Mouse (Mus musculus): ENCODE results near the gene Tub. TPM values are rescaled to one million over a fixed set of nuclear protein-coding genes. Genes with fewer than 3 reads are reported as not detected.

Gene Tub
- polyA plus RNA-seq, 1 experiment from 2014 or later = 47.4 TPM

DNA sequence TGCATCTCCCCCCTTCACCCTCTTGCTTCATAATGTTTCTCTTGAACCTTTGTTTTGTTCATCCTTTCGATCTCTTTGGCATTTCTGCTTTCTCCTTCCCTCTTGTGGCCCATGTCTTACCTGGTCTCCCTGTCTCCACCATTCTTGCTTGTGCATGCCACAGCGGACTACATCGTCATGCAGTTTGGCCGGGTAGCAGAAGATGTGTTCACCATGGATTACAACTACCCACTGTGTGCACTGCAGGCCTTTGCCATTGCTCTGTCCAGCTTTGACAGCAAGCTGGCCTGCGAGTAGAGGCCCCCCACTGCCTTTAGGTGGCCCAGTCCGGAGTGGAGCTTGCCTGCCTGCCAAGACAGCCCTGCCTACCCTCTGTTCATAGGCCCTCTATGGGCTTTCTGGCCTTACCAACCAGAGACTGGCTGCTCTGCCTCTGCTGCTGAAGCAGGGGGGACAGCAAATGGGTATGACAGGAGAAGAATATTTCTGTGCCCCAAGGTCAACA, 79.9 kb downstream of the Tub start:
- no peak overlapping the region for H3K9ac ChIP-seq (replicated peaks; ENCODE audit: low read length)
- H3K4me1 ChIP-seq (ENCODE audit: control insufficient read depth, insufficient read depth, low read length) = no peaks in the 10 kb centered on the region
- WGBS = 89% methylated on average over 6 of the region's 6 CpGs
- H3K9me3 ChIP-seq (ENCODE audit: control insufficient read depth, low read length) = no peaks in the 10 kb centered on the region
- H3K36me3 ChIP-seq (ENCODE audit: control insufficient read depth, insufficient read depth, low read length) = peaks cover 74% of the 10 kb centered on the region
- H3K27ac ChIP-seq (replicated peaks; ENCODE audit: low read depth, low read length) = no peak overlapping the region
- no peak for ATAC-seq (ENCODE audit: low FRiP score, low TSS enrichment)
- H3K4me2 ChIP-seq (ENCODE audit: low read length) = no peak overlapping the region
- H3K4me3 ChIP-seq (replicated peaks; ENCODE audit: low read depth, low read length) = no peak overlapping the region
- H3K27me3 ChIP-seq (ENCODE audit: control insufficient read depth, insufficient read depth, low read length) = no peaks in the 10 kb centered on the region
- DNase-seq = no peak

DNA sequence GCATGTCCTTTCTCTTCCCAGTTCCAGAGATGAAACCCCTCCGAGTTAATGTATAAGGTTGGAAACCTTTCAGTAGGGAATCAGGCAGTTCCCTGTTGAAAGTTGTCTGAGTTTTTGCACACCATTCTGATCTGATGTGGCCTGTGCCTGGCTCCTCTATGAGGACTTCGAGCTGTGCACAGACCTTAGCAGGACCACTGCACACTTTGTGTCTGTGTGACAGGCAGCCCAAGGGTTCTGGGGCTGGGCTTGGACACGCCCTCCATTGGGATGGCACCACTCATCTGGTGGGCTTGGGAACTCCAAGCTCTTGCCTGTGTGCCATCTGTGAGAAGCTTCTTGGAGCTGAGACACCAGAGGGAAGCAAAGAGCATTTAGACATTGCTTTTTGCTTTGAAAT, 81.2 kb downstream of the Tub start:
- 85% methylated on average over 3 of the region's 3 CpGs for WGBS
- Histone ChIP-seq H3K27me3 (ENCODE audit: control insufficient read depth, insufficient read depth, low read length) (no peaks in the 10 kb centered on the region), H3K27ac (replicated peaks; ENCODE audit: low read depth, low read length) (no peak overlapping the region), H3K9ac (replicated peaks; ENCODE audit: low read length) (no peak overlapping the region), H3K9me3 (ENCODE audit: control insufficient read depth, low read length) (no peaks in the 10 kb centered on the region), H3K4me2 (ENCODE audit: low read length) (no peak overlapping the region), H3K4me3 (replicated peaks; ENCODE audit: low read depth, low read length) (no peak overlapping the region), H3K4me1 (ENCODE audit: control insufficient read depth, insufficient read depth, low read length) (no peaks in the 10 kb centered on the region), H3K36me3 (ENCODE audit: control insufficient read depth, insufficient read depth, low read length) (peaks cover 64% of the 10 kb centered on the region)
- ATAC-seq (ENCODE audit: low FRiP score, low TSS enrichment) = no peak
- DNase-seq = no peak

DNA sequence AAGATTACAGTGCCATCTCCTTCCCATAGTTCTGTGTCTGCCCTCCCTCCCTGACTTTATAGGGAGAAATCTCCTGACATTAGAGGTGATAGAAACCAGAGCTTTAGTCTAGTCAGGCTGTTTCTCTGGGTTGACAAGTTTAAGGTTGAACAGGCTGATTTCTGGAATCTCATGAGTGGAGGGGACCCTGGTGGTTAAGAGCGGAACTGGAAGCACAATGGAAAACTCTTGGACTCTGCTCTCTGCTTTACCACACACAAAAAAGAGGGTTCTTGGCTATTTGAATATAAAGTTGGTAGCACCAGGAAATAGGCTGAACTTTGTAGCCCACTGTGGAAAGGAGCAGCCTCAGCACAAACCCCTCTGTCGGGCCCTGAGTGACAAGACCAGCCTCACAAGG, 81.9 kb downstream of the Tub start:
- H3K36me3 ChIP-seq (ENCODE audit: control insufficient read depth, insufficient read depth, low read length) = peaks cover 59% of the 10 kb centered on the region
- WGBS = 92% methylated on average over 2 of the region's 2 CpGs

DNA sequence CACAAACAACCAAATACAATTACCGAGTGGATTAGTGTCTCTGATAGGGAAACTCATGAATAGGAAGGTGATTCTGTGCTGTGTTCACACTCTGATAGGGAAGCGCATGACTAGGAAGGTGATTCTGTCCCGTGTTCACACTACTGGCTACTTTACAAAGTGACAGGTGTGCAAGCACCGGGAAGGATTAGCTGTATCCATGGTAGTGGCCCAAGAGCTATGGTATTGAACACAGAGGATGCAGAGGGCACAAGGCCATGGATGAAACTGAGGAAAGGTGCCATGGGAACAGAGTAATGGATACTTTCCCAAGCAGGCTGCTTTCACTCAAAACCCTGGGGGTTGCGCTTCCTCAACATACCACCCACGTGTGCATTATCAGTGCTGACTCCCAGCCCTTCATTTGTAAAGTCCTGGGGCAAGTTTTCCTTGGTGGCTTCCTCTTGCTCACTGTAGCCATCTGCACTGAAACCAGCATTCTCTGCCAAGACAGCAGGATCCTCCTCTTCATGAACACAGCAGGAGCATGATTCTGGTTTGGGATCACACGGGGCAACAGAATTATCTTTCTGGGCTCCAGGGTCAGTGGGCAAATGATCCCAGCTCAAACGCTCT, 88.1 kb downstream of the Tub start:
- WGBS = 82% methylated on average over 8 of the region's 8 CpGs
- H3K36me3 ChIP-seq (ENCODE audit: control insufficient read depth, insufficient read depth, low read length) = peaks cover 23% of the 10 kb centered on the region
- H3K9me3 ChIP-seq (ENCODE audit: control insufficient read depth, low read length) = no peaks in the 10 kb centered on the region
- no peaks in the 10 kb centered on the region for H3K4me1 ChIP-seq (ENCODE audit: control insufficient read depth, insufficient read depth, low read length)
- no peak overlapping the region for H3K4me2 ChIP-seq (ENCODE audit: low read length)
- no peak overlapping the region for H3K9ac ChIP-seq (replicated peaks; ENCODE audit: low read length)
- DNase-seq (no peak), ATAC-seq (ENCODE audit: low FRiP score, low TSS enrichment) (no peak)
- peak overlapping the region; percentile 37; the same call in 1 of the 2 replicates for H3K27ac ChIP-seq (replicated peaks; ENCODE audit: low read depth, low read length)
- H3K4me3 ChIP-seq (replicated peaks; ENCODE audit: low read depth, low read length) = no peak overlapping the region
- no peaks in the 10 kb centered on the region for H3K27me3 ChIP-seq (ENCODE audit: control insufficient read depth, insufficient read depth, low read length)

More for the DNA sequence above, 81.9 kb downstream of the Tub start:
- H3K9me3 ChIP-seq (ENCODE audit: control insufficient read depth, low read length) = no peaks in the 10 kb centered on the region
- H3K4me1 ChIP-seq (ENCODE audit: control insufficient read depth, insufficient read depth, low read length) = no peaks in the 10 kb centered on the region
- no peak for ATAC-seq (ENCODE audit: low FRiP score, low TSS enrichment)
- no peak overlapping the region for H3K4me3 ChIP-seq (replicated peaks; ENCODE audit: low read depth, low read length)
- H3K27me3 ChIP-seq (ENCODE audit: control insufficient read depth, insufficient read depth, low read length) = no peaks in the 10 kb centered on the region
- DNase-seq = no peak
- H3K27ac ChIP-seq (replicated peaks; ENCODE audit: low read depth, low read length) = no peak overlapping the region
- no peak overlapping the region for H3K4me2 ChIP-seq (ENCODE audit: low read length)
- no peak overlapping the region for H3K9ac ChIP-seq (replicated peaks; ENCODE audit: low read length)

DNA sequence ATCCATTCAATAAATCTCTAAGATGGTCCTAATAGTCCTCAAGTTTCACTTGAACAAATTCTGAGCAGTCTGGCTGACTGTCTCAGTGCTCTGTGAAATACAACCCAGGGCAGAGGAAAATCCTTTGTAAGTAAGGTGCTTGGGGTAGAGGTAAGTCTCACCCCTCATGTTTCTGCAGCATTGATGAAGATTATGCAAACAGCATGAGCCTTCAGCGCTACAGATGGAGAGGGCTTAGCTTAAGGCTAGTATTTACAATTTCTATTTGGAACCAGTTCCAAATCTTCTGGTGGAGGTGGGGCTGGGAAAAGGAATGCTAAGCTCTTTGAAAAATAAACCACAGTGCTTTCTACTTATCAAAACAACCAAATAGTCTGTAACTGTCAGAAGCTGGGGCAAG, 88.8 kb downstream of the Tub start:
- H3K4me3 ChIP-seq (replicated peaks; ENCODE audit: low read depth, low read length) = no peak overlapping the region
- H3K27ac ChIP-seq (replicated peaks; ENCODE audit: low read depth, low read length) = 0 out of 2 replicates have a peak overlapping the region, but pooled peaks have one; percentile 37
- WGBS = 44% methylated on average over 1 of the region's 1 CpGs
- no peaks in the 10 kb centered on the region for H3K9me3 ChIP-seq (ENCODE audit: control insufficient read depth, low read length)
- no peaks in the 10 kb centered on the region for H3K27me3 ChIP-seq (ENCODE audit: control insufficient read depth, insufficient read depth, low read length)
- H3K36me3 ChIP-seq (ENCODE audit: control insufficient read depth, insufficient read depth, low read length) = peaks cover 23% of the 10 kb centered on the region
- no peaks in the 10 kb centered on the region for H3K4me1 ChIP-seq (ENCODE audit: control insufficient read depth, insufficient read depth, low read length)
- H3K4me2 ChIP-seq (ENCODE audit: low read length) = no peak overlapping the region
- H3K9ac ChIP-seq (replicated peaks; ENCODE audit: low read length) = no peak overlapping the region
- ATAC-seq (ENCODE audit: low FRiP score, low TSS enrichment) (no peak), DNase-seq (peak; percentile 14)

DNA sequence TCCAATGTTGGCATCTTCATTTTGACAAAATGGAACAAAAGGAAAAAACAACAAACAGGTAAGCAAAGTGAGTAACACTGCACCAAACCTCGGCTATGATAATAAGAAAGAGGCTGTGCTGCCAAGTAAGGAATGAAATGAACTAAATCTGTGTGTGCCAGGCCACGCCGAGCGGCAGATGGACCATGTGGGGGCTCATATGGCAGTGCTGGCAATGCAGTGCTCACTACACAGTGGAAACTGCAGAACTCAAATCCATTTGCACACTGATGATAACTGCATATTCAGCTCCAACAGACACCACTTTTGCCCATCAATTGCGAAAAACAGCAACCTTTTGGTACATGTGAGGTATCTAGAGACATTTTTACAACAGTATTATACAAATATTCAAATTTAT, 89.3 kb downstream of the Tub start:
- WGBS = 90% methylated on average over 5 of the region's 5 CpGs
- DNase-seq = no peak

DNA sequence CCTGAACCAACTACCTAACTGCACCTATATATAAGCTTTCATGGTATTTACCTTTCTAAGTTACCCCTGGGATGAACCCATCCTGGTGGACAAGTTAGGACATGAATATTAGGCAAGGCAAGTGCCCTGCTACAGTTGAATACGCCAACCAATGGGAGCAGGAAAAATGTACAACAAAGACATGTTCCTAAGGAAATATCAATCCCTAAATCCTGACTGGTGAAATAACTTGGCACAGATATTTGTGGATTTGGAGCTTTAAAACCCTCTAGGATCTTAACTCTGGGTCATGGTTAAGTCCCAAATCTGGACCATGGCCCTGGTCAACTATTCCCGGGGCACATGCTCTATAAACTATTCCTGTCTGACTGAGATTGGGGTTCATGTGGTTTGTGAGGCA, 95.7 kb downstream of the Tub start:
- no peaks in the 10 kb centered on the region for H3K27me3 ChIP-seq (ENCODE audit: control insufficient read depth, insufficient read depth, low read length)
- no peaks in the 10 kb centered on the region for H3K9me3 ChIP-seq (ENCODE audit: control insufficient read depth, low read length)
- no peak overlapping the region for H3K4me3 ChIP-seq (replicated peaks; ENCODE audit: low read depth, low read length)
- H3K9ac ChIP-seq (replicated peaks; ENCODE audit: low read length) = no peak overlapping the region
- ATAC-seq (ENCODE audit: low FRiP score, low TSS enrichment) = no peak
- no peak for DNase-seq
- no peaks in the 10 kb centered on the region for H3K4me1 ChIP-seq (ENCODE audit: control insufficient read depth, insufficient read depth, low read length)
- H3K27ac ChIP-seq (replicated peaks; ENCODE audit: low read depth, low read length) = no peak overlapping the region
- 97% methylated on average over 2 of the region's 2 CpGs for WGBS
- H3K4me2 ChIP-seq (ENCODE audit: low read length) = no peak overlapping the region
- peaks cover 16% of the 10 kb centered on the region for H3K36me3 ChIP-seq (ENCODE audit: control insufficient read depth, insufficient read depth, low read length)

More for the DNA sequence above, 89.3 kb downstream of the Tub start:
- Histone ChIP-seq H3K4me1 (ENCODE audit: control insufficient read depth, insufficient read depth, low read length) (no peaks in the 10 kb centered on the region), H3K9me3 (ENCODE audit: control insufficient read depth, low read length) (no peaks in the 10 kb centered on the region), H3K27me3 (ENCODE audit: control insufficient read depth, insufficient read depth, low read length) (no peaks in the 10 kb centered on the region), H3K4me3 (replicated peaks; ENCODE audit: low read depth, low read length) (no peak overlapping the region), H3K4me2 (ENCODE audit: low read length) (no peak overlapping the region), H3K36me3 (ENCODE audit: control insufficient read depth, insufficient read depth, low read length) (peaks cover 23% of the 10 kb centered on the region), H3K9ac (replicated peaks; ENCODE audit: low read length) (no peak overlapping the region), H3K27ac (replicated peaks; ENCODE audit: low read depth, low read length) (no peak overlapping the region)
- ATAC-seq (ENCODE audit: low FRiP score, low TSS enrichment) = no peak

DNA sequence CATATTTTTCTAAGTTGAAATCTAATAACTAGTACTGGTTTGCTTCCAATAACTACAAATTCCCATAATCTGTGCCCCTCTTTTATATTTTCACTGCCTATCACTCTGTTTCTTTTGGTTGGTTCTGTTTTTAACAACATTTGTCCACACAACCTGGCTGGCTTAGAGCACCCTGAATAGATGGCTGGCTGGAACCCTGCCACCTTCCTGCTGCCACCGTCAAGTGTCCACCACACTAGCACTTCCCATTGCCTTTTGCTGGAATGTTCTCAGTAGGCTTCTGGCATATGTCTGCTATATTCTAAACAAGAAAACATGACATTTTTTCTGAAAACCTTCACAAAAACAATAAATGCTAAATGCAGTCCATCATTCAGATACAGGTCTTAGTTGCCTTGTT, 100.7 kb downstream of the Tub start:
- 98% methylated on average over 1 of the region's 1 CpGs for WGBS
- H3K4me3 ChIP-seq (replicated peaks; ENCODE audit: low read depth, low read length) = no peak overlapping the region
- H3K9me3 ChIP-seq (ENCODE audit: control insufficient read depth, low read length) = no peaks in the 10 kb centered on the region

DNA sequence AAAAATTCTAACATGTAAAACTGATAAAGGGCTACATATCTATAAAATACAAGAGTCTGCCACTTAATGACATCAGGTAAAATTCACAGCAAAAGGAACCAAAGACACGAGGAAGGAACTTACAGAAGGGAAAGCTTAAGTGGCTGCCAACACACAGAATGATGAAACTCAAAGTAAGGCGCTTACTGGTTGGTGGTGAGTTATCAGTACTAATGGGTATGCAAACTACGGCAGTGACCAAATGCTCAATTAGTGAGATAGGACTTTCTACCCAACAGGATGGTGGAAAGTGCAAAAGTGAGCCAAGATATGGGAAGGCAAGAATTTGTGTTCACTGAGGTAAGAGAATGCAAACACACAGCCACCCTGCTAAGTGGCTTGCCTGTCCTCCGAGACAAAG, 109.4 kb downstream of the Tub start:
- H3K36me3 ChIP-seq (ENCODE audit: control insufficient read depth, insufficient read depth, low read length) = peaks cover 10% of the 10 kb centered on the region
- no peak overlapping the region for H3K4me2 ChIP-seq (ENCODE audit: low read length)
- DNase-seq (no peak), ATAC-seq (ENCODE audit: low FRiP score, low TSS enrichment) (no peak)
- WGBS = 95% methylated on average over 4 of the region's 4 CpGs
- no peak overlapping the region for H3K4me3 ChIP-seq (replicated peaks; ENCODE audit: low read depth, low read length)
- no peak overlapping the region for H3K9ac ChIP-seq (replicated peaks; ENCODE audit: low read length)
- H3K9me3 ChIP-seq (ENCODE audit: control insufficient read depth, low read length) = no peaks in the 10 kb centered on the region
- no peaks in the 10 kb centered on the region for H3K4me1 ChIP-seq (ENCODE audit: control insufficient read depth, insufficient read depth, low read length)
- no peaks in the 10 kb centered on the region for H3K27me3 ChIP-seq (ENCODE audit: control insufficient read depth, insufficient read depth, low read length)
- no peak overlapping the region for H3K27ac ChIP-seq (replicated peaks; ENCODE audit: low read depth, low read length)

More for the DNA sequence above, 100.7 kb downstream of the Tub start:
- no peaks in the 10 kb centered on the region for H3K4me1 ChIP-seq (ENCODE audit: control insufficient read depth, insufficient read depth, low read length)
- H3K27me3 ChIP-seq (ENCODE audit: control insufficient read depth, insufficient read depth, low read length) = no peaks in the 10 kb centered on the region
- no peak overlapping the region for H3K9ac ChIP-seq (replicated peaks; ENCODE audit: low read length)
- no peak overlapping the region for H3K27ac ChIP-seq (replicated peaks; ENCODE audit: low read depth, low read length)
- peaks cover 25% of the 10 kb centered on the region for H3K36me3 ChIP-seq (ENCODE audit: control insufficient read depth, insufficient read depth, low read length)
- no peak for ATAC-seq (ENCODE audit: low FRiP score, low TSS enrichment)
- no peak for DNase-seq
- no peak overlapping the region for H3K4me2 ChIP-seq (ENCODE audit: low read length)
